ENCODE assay signal across 14 mouse cellular contexts in genomic region chr12:85621027-85621426, GRCm38 (mm10). TPM values are rescaled to one million over a fixed set of nuclear protein-coding genes. Genes with fewer than 3 reads are reported as not detected.
DNase-seq lines count a peak whose midpoint lies in the region; ATAC-seq and TF ChIP-seq lines count a peak whose summit lies in the region.
"Had no signal": no experiment of that assay in that cellular context is flagged by ENCODE, and none has a peak within 500 bp of the region (broad histone marks: within the 10 kb centered on the region; RNA-seq: fewer than 3 reads in every experiment).

No protein-coding gene starts in this region.

- in situ Hi-C loops in ES-E14 (cut with MboI; ENCODE audit: low sequenced_read_pairs in 2 of 2, unreplicated experiment in 2 of 2) = no loop called here

- peak overlapping the region; percentile 56; the same call in 1 of the 2 replicates for H3K27ac ChIP-seq in cerebellum, adult 2 months (ENCODE audit: insufficient read depth, low read length)
- peak overlapping the region; percentile 72 for H3K27ac ChIP-seq in ES-E14 (ENCODE audit: insufficient read depth, low read depth, low read length, poor library complexity, severe bottlenecking)
- H3K27ac ChIP-seq in hindbrain, embryonic 14.5 days = peak overlapping the region; percentile 80
- H3K27ac ChIP-seq in midbrain, postnatal 0 days (ENCODE audit: low read depth, low read length) = 0 out of 2 replicates have a peak overlapping the region, but pooled peaks have one; percentile 51
- H3K27ac ChIP-seq: intestine, embryonic 15.5 days; liver, embryonic 13.5 days; macrophage had no signal

- H3K4me2 ChIP-seq in hindbrain, embryonic 14.5 days (replicated peaks) = no peak overlapping the region
- H3K4me2 ChIP-seq in midbrain, postnatal 0 days (ENCODE audit: low read depth, low read length, poor library complexity, severe bottlenecking) = no peak overlapping the region
- H3K4me2 ChIP-seq: intestine, embryonic 15.5 days; liver, embryonic 13.5 days had no signal

- no peak for TF ChIP-seq CTCF in cerebellum, adult 2 months (IDR thresholded peaks at IDR 0.05; ENCODE audit: borderline replicate concordance, insufficient read depth, low read depth, low read length)
- no peak for TF ChIP-seq CTCF in midbrain, postnatal 0 days (IDR thresholded peaks at IDR 0.05)

- no peak for TF ChIP-seq POLR2A in cerebellum, adult 2 months (IDR thresholded peaks at IDR 0.05; ENCODE audit: borderline replicate concordance, insufficient read depth, low read length)

- H3K9me3 ChIP-seq in ES-E14 (ENCODE audit: control insufficient read depth, insufficient read depth, low read depth, low read length) = no peaks in the 10 kb centered on the region
- no peaks in the 10 kb centered on the region for H3K9me3 ChIP-seq in hindbrain, embryonic 14.5 days (ENCODE audit: control insufficient read depth, low read length)
- H3K9me3 ChIP-seq in midbrain, postnatal 0 days (ENCODE audit: low read length) = no peaks in the 10 kb centered on the region
- H3K9me3 ChIP-seq: intestine, embryonic 15.5 days; liver, embryonic 13.5 days had no signal

- H3K27me3 ChIP-seq in cerebellum, adult 2 months (ENCODE audit: control insufficient read depth, insufficient read depth, low read length) = no peaks in the 10 kb centered on the region
- no peaks in the 10 kb centered on the region for H3K27me3 ChIP-seq in hindbrain, embryonic 14.5 days (ENCODE audit: control insufficient read depth, insufficient read depth, low read length)
- no peaks in the 10 kb centered on the region for H3K27me3 ChIP-seq in midbrain, postnatal 0 days (ENCODE audit: insufficient read depth, low read length)
- H3K27me3 ChIP-seq: intestine, embryonic 15.5 days; liver, embryonic 13.5 days had no signal

- no peak overlapping the region for H3K9ac ChIP-seq in ES-E14 (ENCODE audit: insufficient read depth, low read depth, low read length, poor library complexity, severe bottlenecking)
- H3K9ac ChIP-seq in hindbrain, embryonic 14.5 days = no peak overlapping the region
- H3K9ac ChIP-seq in midbrain, postnatal 0 days (replicated peaks; ENCODE audit: low read length, poor library complexity, severe bottlenecking) = no peak overlapping the region
- H3K9ac ChIP-seq: intestine, embryonic 15.5 days; liver, embryonic 13.5 days had no signal

- peaks cover 32% of the 10 kb centered on the region for H3K4me1 ChIP-seq in cerebellum, adult 2 months (ENCODE audit: control insufficient read depth, insufficient read depth, low read length)
- peaks cover 25 to 42% of the 10 kb centered on the region in 2 experiments for H3K4me1 ChIP-seq in ES-E14 (ENCODE audit: control insufficient read depth in 2 of 2, insufficient read depth in 2 of 2, low read length in 2 of 2, poor library complexity in 1 of 2)
- peaks cover 36% of the 10 kb centered on the region for H3K4me1 ChIP-seq in hindbrain, embryonic 14.5 days (replicated peaks; ENCODE audit: control insufficient read depth, insufficient read depth, low read length)
- H3K4me1 ChIP-seq in midbrain, postnatal 0 days (ENCODE audit: insufficient read depth, low read length) = peaks cover 2% of the 10 kb centered on the region; the same call in 1 of the 2 replicates

- 72% methylated on average over 6 of the region's 6 CpGs for WGBS in cerebellum, adult 2 months
- whole genome bisulfite sequencing in hindbrain, embryonic 14.5 days = 40% methylated on average over 6 of the region's 6 CpGs
- WGBS in midbrain, postnatal 0 days = 51% methylated on average over 6 of the region's 6 CpGs

- H3K4me3 ChIP-seq in cerebellum, adult 2 months (replicated peaks; ENCODE audit: insufficient read depth, low read depth, low read length) = no peak overlapping the region
- H3K4me3 ChIP-seq in ES-E14 (ENCODE audit: insufficient read depth in 1 of 2, low read depth in 1 of 2, low read length in 2 of 2, poor library complexity in 1 of 2, severe bottlenecking in 1 of 2) = no peak overlapping the region
- no peak overlapping the region for H3K4me3 ChIP-seq in hindbrain, embryonic 14.5 days (replicated peaks; ENCODE audit: low read length)
- H3K4me3 ChIP-seq in midbrain, postnatal 0 days (ENCODE audit: low read depth, low read length) = no peak overlapping the region
- H3K4me3 ChIP-seq: intestine, embryonic 15.5 days; liver, embryonic 13.5 days had no signal

- H3K36me3 ChIP-seq in ES-E14 (ENCODE audit: control insufficient read depth, insufficient read depth, low read length, poor library complexity, severe bottlenecking) = no peaks in the 10 kb centered on the region
- 0 out of 2 replicates have a peak, but pooled peaks cover 8% of the 10 kb centered on the region for H3K36me3 ChIP-seq in hindbrain, embryonic 14.5 days (replicated peaks; ENCODE audit: control insufficient read depth, insufficient read depth)
- peaks cover 4% of the 10 kb centered on the region; the same call in 1 of the 2 replicates for H3K36me3 ChIP-seq in midbrain, postnatal 0 days (ENCODE audit: insufficient read depth, low read length)
- H3K36me3 ChIP-seq: intestine, embryonic 15.5 days; liver, embryonic 13.5 days had no signal

- no peak for DNase-seq in cerebellum, adult 2 months
- DNase-seq in cerebellum, postnatal 4 days (ENCODE audit: low spot score in 2 of 2) = no peak
- DNase-seq in ES-E14 (ENCODE audit: low read depth, low spot score) = peak; percentile 77
- no peak for DNase-seq in hindbrain, embryonic 14.5 days (ENCODE audit: low spot score)
- no peak for DNase-seq in midbrain, postnatal 0 days (ENCODE audit: low spot score)
- no peak for DNase-seq in urinary bladder, postnatal 14 days (ENCODE audit: low spot score)
- no peak for DNase-seq in gastrocnemius, postnatal 4 days (ENCODE audit: low spot score in 2 of 2)
- DNase-seq: cerebellum, postnatal 36 days; kidney, postnatal 25 days; liver, embryonic 13.5 days had no signal

- no peak for ATAC-seq in hindbrain, embryonic 14.5 days (ENCODE audit: low FRiP score)
- no peak for ATAC-seq in midbrain, postnatal 0 days (ENCODE audit: low FRiP score)
- no peak for ATAC-seq in erythroblast, adult 5-6 weeks (replicated peaks; ENCODE audit: low FRiP score, poor library complexity, severe bottlenecking)
- ATAC-seq: activated CD4-positive, CD25-positive, alpha-beta regulatory T cell, adult 4 months; intestine, embryonic 15.5 days had no signal

TF ChIP-seq in ES-E14, 5 proteins besides CTCF, POLR2A, EP300 and RAD21:
- TF ChIP-seq MAFK (IDR thresholded peaks at IDR 0.05; ENCODE audit: insufficient read depth, low read depth, low read length) (no peak), ZNF384 (IDR thresholded peaks at IDR 0.05; ENCODE audit: low read depth, low read length) (0 out of 2 replicates have a peak, but pooled peaks have one; percentile 26), HCFC1 (IDR thresholded peaks at IDR 0.05; ENCODE audit: borderline replicate concordance, insufficient read depth, low read length) (no peak), ZC3H11A (IDR thresholded peaks at IDR 0.05; ENCODE audit: borderline replicate concordance, low read depth, low read length) (no peak)

RNA-seq across cellular contexts. Expression of gene Jdp2, which starts 22.2 kb away (rescaled TPM):
- 27.5 and 28.7 TPM in 2 replicates for polyA plus RNA-seq in cerebellum, adult 2 months (2012; rRNA removed)
- total RNA-seq in ES-E14 (2012; rRNA removed) = 8.5 and 15.9 TPM in 2 replicates
- polyA plus RNA-seq in hindbrain, embryonic 14.5 days (2014; fragmentation: Nextera tagmentation; extraction: Ambion mirVana) = 0.83 and 1.3 TPM in 2 replicates
- 15.8 and 18.4 TPM in 2 replicates for total RNA-seq in midbrain, postnatal 0 days (2014; rRNA removed)
- polyA plus RNA-seq in midbrain, postnatal 0 days (2015; fragmentation: Nextera tagmentation; extraction: Ambion mirVana) = 0.56 and 1.0 TPM in 2 replicates
- total RNA-seq in gastrocnemius, postnatal 4 days (2021) = 10 to 100 TPM; 19.3 to 21.5 TPM
- total RNA-seq in erythroblast, adult 5-6 weeks (2015; ENCODE audit: low replicate concordance) = 12.7 and 14.6 TPM in 2 replicates
- 12.4 and 13.7 TPM in 2 replicates for total RNA-seq in erythroblast, adult 5-6 weeks (2017; ENCODE audit: low replicate concordance)
- polyA plus RNA-seq: activated CD4-positive, CD25-positive, alpha-beta regulatory T cell, adult 4 months had no signal
